Mouse (Mus musculus) hindbrain, embryonic 13.5 days (tissue): ENCODE results near the gene Bcdin3d. TPM values are rescaled to one million over a fixed set of nuclear protein-coding genes. Genes with fewer than 3 reads are reported as not detected.

Source experiments
- ATAC-seq: fragments of 200-750 bp; cut with Nextera tagmentation; 2 replicates; pipeline ENCODE4 v1.8.0; 2017; ENCODE audit warnings: moderate TSS enrichment; ENCODE audit not compliant: low FRiP score
- H3K27ac ChIP-seq: fragments of 300-500 bp; sonication (generic); 2 replicates; pipeline ENCODE4 v1.5.1; 2015; ENCODE audit warnings: inconsistent platforms, mild to moderate bottlenecking, moderate library complexity
- H3K27me3 ChIP-seq: fragments of 300-500 bp; sonication (generic); 2 replicates; pipeline ENCODE4 v1.6.1; 2015; ENCODE audit warnings: mild to moderate bottlenecking, inconsistent platforms
- H3K36me3 ChIP-seq: fragments of 300-500 bp; sonication (generic); 2 replicates; pipeline ENCODE4 v1.6.1; 2015; ENCODE audit warnings: mild to moderate bottlenecking, inconsistent platforms
- H3K4me1 ChIP-seq: fragments of 300-500 bp; sonication (generic); replicated peaks from 2 replicates; pipeline ENCODE4 v1.6.1; 2015; ENCODE audit warnings: inconsistent platforms
- H3K4me2 ChIP-seq: fragments of 300-500 bp; sonication (generic); 2 replicates; pipeline ENCODE4 v1.6.1; 2015; ENCODE audit warnings: inconsistent platforms, mild to moderate bottlenecking, moderate library complexity
- H3K4me3 ChIP-seq: fragments of 300-500 bp; sonication (generic); 2 replicates; pipeline ENCODE4 v1.5.1; 2015; ENCODE audit warnings: mild to moderate bottlenecking, inconsistent platforms
- H3K9ac ChIP-seq: fragments of 300-500 bp; sonication (generic); 2 replicates; pipeline ENCODE4 v1.6.1; 2015; ENCODE audit warnings: mild to moderate bottlenecking, inconsistent platforms
- H3K9me3 ChIP-seq: fragments of 300-500 bp; sonication (generic); 2 replicates; pipeline ENCODE4 v1.6.1; 2016; ENCODE audit warnings: inconsistent platforms
- WGBS: fragments of 180-500 bp; shearing (Covaris S2); methylation state at CpG from one replicate; pipeline ENCODE4 v1.1.7; 2015; 5-methylcytosine and 5-hydroxymethylcytosine counted together
- polyA plus RNA-seq: library from polyadenylated mRNA; unstranded; fragments of >200 nt; fragmentation: Nextera tagmentation; extraction: Ambion mirVana; gene quantifications from 2 replicates; pipeline ENCODE4 v1.2.1, GENCODE M21; 2015

The Bcdin3d gene
- polyA plus RNA-seq, 1 experiment from 2014 or later = 22.6 TPM

DNA sequence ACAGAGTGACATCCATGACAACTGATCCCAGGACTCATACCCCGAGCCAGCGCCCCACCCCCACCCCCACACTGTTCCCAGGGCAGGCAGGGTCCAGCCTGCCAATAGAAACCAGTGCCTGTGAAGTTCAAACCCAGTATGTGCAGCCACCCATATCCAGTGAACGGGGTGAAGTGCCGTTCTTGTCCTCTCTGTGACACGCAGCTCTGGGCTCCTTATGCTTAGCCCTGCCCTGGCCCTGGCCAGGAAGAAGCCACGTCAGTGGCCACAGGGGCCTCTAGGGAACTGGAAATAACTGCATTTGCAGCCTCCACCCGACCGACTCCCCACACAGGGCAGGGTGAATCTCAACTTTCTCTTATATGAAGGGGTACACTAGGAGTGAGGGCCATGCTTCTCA lies 42.6 kb downstream of the Bcdin3d start:
- Histone ChIP-seq H3K9me3 (no peaks in the 10 kb centered on the region), H3K4me3 (no peak overlapping the region), H3K4me1 (peaks cover 38% of the 10 kb centered on the region), H3K27me3 (no peaks in the 10 kb centered on the region), H3K9ac (no peak overlapping the region), H3K27ac (no peak overlapping the region), H3K36me3 (peaks cover 69% of the 10 kb centered on the region), H3K4me2 (no peak overlapping the region)
- WGBS = 77% methylated on average over 8 of the region's 8 CpGs
- no peak for ATAC-seq

DNA sequence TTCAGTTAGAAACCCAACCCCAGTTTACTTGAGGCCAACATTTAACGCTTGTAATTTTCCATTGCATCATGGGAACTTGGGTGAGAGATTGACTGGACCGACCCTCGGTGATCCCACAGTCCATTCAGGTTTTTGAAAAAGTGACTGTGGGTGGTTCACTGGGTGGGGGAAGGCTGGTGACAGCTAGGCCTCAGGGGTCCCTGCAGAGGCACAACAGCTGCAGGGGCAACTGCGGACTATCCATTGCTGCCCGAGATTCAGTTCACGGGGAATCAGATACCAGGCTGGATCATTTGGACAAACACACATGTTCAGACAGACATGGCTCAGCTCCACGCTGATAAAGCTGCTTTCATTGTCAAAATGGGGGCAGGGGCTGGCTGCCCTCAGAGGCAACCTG lies 43.0 kb downstream of the Bcdin3d start:
- 77% methylated on average over 7 of the region's 7 CpGs for WGBS
- peaks cover 33% of the 10 kb centered on the region for H3K4me1 ChIP-seq
- no peaks in the 10 kb centered on the region for H3K9me3 ChIP-seq
- ATAC-seq = no peak
- H3K9ac ChIP-seq = no peak overlapping the region
- peaks cover 73% of the 10 kb centered on the region for H3K36me3 ChIP-seq
- H3K4me3 ChIP-seq = no peak overlapping the region
- H3K27me3 ChIP-seq = no peaks in the 10 kb centered on the region
- no peak overlapping the region for H3K27ac ChIP-seq
- H3K4me2 ChIP-seq = no peak overlapping the region

DNA sequence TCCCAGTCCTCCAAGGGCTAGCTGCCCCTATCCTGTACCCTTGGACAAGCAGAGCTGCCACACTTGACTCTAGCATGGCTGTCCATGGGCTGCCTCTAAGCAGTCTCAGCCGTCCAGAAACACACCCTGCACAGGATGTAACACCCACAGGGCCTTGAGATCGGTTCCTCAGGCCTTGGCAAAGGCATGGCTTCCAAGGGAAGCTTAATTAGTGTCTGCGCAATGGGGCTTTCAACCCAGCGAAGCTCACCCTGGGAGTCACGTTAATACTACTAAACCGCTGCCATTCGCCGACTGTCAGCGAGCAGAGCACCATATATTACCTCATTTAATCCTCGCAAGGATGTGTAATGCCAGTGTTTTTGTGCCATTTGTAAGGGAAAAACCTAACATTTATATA lies 43.5 kb downstream of the Bcdin3d start:
- Histone ChIP-seq H3K27me3 (no peaks in the 10 kb centered on the region), H3K4me2 (no peak overlapping the region), H3K4me1 (peaks cover 29% of the 10 kb centered on the region), H3K36me3 (peaks cover 78% of the 10 kb centered on the region), H3K9me3 (no peaks in the 10 kb centered on the region), H3K4me3 (no peak overlapping the region), H3K9ac (no peak overlapping the region), H3K27ac (no peak overlapping the region)
- WGBS = 86% methylated on average over 10 of the region's 10 CpGs
- ATAC-seq = no peak

DNA sequence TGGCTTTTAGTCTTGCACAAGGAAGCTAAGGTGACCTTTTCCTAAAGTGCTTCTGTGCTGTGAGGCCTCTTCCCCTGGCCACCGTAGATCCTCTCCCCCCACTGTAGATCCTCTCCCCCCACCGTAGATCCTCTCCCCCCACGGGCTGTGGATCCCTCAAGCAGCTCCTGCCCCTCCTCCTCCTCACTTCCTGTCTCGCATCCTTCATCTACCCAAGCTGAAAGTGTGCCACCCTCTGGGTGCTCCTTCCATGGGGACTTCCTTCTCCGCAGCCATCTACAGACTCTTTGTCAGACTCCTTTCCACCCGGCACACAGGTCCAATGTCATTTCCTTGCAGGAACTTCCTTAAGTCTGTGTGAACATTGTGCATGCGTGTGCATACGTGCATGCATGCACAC lies 44.1 kb downstream of the Bcdin3d start:
- Histone ChIP-seq H3K36me3 (peaks cover 84% of the 10 kb centered on the region), H3K4me1 (peaks cover 24% of the 10 kb centered on the region), H3K9me3 (no peaks in the 10 kb centered on the region), H3K9ac (no peak overlapping the region), H3K4me3 (no peak overlapping the region), H3K4me2 (no peak overlapping the region), H3K27me3 (no peaks in the 10 kb centered on the region), H3K27ac (no peak overlapping the region)
- WGBS = 83% methylated on average over 8 of the region's 8 CpGs
- ATAC-seq = no peak

DNA sequence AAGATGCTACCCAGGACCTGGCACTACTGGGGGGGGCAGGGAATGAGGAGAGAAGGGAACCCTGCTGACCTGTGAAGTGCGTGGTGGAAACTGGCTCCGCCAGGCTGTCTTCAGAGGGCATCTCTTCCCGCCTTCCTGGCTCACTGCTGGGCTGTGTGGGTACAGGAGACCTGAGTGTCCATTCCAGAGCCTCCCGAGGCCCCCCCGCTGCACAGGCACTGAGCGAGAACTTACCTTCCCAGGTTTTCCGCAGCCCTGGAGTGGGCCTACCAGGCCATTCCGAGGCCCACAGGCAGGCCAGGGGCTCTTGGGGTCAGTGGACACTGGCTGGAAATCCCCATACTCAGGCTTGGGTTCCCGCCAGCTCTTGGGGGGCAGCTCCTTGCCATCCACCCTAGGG lies 50.6 kb downstream of the Bcdin3d start:
- no peak overlapping the region for H3K4me2 ChIP-seq
- no peaks in the 10 kb centered on the region for H3K9me3 ChIP-seq
- 93% methylated on average over 9 of the region's 9 CpGs for WGBS
- peaks cover 76% of the 10 kb centered on the region for H3K36me3 ChIP-seq
- H3K4me3 ChIP-seq = no peak overlapping the region
- no peak overlapping the region for H3K9ac ChIP-seq
- no peak for ATAC-seq
- no peak overlapping the region for H3K27ac ChIP-seq
- no peaks in the 10 kb centered on the region for H3K27me3 ChIP-seq
- H3K4me1 ChIP-seq = peaks cover 11% of the 10 kb centered on the region

DNA sequence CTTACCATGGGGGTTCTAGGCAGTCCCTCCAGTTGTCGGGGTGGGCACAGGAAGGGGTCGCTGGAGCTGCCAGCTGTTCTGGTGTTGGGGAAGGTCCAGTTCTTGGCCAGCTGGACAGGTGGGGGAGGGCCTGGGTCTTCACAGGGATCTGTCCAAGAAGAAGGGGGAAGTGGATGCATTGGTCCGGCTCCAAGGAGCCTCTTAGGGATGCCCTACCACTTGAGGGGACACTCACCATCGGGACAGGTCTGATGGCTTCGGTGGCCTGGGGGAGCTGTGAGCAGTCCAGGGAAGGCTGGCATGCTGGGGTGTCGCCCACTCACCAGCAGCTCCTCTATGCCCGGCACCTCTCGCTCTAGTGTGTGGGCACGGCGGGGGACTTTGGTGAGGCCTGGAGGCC lies 51.4 kb downstream of the Bcdin3d start:
- WGBS = 99% methylated on average over 10 of the region's 10 CpGs
- Histone ChIP-seq H3K27ac (no peak overlapping the region), H3K36me3 (peaks cover 70% of the 10 kb centered on the region), H3K9me3 (no peaks in the 10 kb centered on the region), H3K4me3 (no peak overlapping the region), H3K4me2 (no peak overlapping the region), H3K4me1 (peaks cover 11% of the 10 kb centered on the region), H3K27me3 (no peaks in the 10 kb centered on the region), H3K9ac (no peak overlapping the region)
- no peak for ATAC-seq

DNA sequence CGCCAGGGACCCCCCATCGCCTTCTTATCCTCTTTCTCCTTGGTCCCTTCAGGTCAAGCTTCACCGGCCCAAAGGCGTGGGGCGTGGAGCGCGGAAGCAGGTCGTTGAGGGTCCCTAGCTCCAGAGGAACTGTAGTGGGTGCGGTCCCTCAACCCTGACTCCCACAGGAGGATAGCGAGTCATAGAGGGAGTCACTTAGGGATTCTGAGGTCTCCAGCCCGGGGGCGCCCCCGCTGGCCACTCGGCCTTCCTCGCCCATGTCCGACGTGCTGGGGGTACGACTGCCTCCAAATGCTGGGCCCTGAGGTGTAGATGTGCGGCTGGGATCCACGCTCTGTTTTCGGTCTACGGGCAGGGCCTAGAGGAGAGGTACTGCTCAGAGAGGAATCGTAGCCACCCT lies 52.0 kb downstream of the Bcdin3d start:
- H3K27me3 ChIP-seq = no peaks in the 10 kb centered on the region
- no peak overlapping the region for H3K9ac ChIP-seq
- 0 out of 2 replicates have a peak overlapping the region, but pooled peaks have one; percentile 19 for H3K27ac ChIP-seq
- no peak overlapping the region for H3K4me2 ChIP-seq
- no peak for ATAC-seq
- peaks cover 64% of the 10 kb centered on the region for H3K36me3 ChIP-seq
- H3K4me3 ChIP-seq = no peak overlapping the region
- peaks cover 11% of the 10 kb centered on the region for H3K4me1 ChIP-seq
- 91% methylated on average over 23 of the region's 23 CpGs for WGBS
- H3K9me3 ChIP-seq = no peaks in the 10 kb centered on the region

DNA sequence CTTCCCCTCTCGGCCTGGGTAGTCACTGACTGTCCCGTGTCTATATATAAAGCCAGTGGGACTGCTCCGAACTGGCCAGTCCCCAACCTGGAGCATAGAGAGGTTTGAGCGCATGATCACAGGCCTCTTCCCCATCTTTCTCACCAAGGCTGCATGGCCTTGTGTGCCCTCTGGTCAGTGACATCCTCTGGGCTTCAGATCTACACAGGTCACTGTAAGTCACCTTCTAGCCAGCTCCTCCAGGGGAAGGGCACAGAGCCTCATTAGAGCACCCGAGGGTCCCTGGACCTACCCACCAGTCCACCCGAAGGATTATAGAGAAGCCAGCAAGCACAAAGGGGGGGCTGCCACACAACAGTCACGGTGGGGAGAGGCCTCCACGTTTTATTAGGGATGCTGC lies 52.9 kb downstream of the Bcdin3d start:
- H3K4me3 ChIP-seq = no peak overlapping the region
- no peak overlapping the region for H3K9ac ChIP-seq
- no peaks in the 10 kb centered on the region for H3K27me3 ChIP-seq
- H3K4me2 ChIP-seq = no peak overlapping the region
- no peaks in the 10 kb centered on the region for H3K9me3 ChIP-seq
- 84% methylated on average over 8 of the region's 8 CpGs for WGBS
- H3K27ac ChIP-seq = peak overlapping the region; percentile 19
- ATAC-seq = no peak
- peaks cover 11% of the 10 kb centered on the region for H3K4me1 ChIP-seq
- H3K36me3 ChIP-seq = peaks cover 56% of the 10 kb centered on the region

DNA sequence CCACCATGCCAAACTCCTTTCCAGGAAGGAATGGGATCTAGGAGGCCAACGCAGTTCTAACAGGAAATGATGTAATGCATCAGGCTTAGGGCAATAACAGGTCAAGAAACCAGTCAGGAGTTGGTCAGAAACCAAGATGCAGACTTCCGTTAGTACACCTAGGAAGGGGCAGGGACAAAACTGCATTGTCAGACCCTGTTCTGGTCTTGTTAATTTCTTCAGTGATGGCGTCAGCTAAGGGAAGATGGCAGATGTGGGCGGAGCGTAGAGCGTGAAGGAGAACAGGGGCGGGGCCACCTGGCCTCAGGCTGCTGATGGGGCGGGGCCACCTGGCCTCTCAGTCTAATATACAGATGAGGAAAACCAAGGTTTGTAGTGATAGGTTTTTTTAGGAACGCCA lies 53.4 kb downstream of the Bcdin3d start:
- Histone ChIP-seq H3K27ac (peak overlapping the region; percentile 70), H3K4me3 (no peak overlapping the region), H3K4me2 (peak overlapping the region; percentile 37; the same call in 1 of the 2 replicates), H3K9me3 (no peaks in the 10 kb centered on the region), H3K27me3 (no peaks in the 10 kb centered on the region), H3K36me3 (peaks cover 50% of the 10 kb centered on the region), H3K9ac (no peak overlapping the region), H3K4me1 (peaks cover 14% of the 10 kb centered on the region)
- ATAC-seq = no peak
- WGBS = 78% methylated on average over 9 of the region's 9 CpGs

DNA sequence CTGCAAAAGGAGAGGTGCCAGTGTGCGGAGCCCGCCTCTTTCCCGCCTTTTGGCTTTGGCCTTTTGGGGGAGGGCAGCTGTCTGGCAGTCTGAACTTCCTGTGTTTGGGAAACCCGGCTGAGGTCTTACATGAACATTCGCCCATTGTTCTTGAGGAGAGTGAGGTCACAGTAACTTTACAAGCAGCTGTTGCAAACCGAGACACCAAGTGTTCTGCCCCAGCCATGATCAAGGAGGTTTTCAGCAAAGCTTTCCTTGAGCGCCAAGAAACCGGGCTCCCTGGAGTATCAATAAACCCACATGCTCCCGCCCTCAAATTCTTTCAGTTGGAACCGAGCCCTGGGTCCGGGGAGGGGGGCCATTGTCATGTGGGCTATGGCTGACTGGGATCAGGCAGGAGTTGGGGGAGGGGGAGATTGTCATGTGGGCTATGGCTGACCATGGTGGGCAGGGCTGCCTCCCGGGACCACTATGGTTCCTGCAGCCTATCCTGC lies 54.0 kb downstream of the Bcdin3d start:
- H3K27me3 ChIP-seq = no peaks in the 10 kb centered on the region
- WGBS = 4% methylated on average over 12 of the region's 12 CpGs
- H3K4me1 ChIP-seq = peaks cover 14% of the 10 kb centered on the region
- peak overlapping the region; percentile 70 for H3K27ac ChIP-seq
- no peaks in the 10 kb centered on the region for H3K9me3 ChIP-seq
- H3K9ac ChIP-seq = no peak overlapping the region
- no peak overlapping the region for H3K4me3 ChIP-seq
- ATAC-seq = peak; percentile 54
- H3K4me2 ChIP-seq = peak overlapping the region; percentile 37
- peaks cover 45% of the 10 kb centered on the region for H3K36me3 ChIP-seq

DNA sequence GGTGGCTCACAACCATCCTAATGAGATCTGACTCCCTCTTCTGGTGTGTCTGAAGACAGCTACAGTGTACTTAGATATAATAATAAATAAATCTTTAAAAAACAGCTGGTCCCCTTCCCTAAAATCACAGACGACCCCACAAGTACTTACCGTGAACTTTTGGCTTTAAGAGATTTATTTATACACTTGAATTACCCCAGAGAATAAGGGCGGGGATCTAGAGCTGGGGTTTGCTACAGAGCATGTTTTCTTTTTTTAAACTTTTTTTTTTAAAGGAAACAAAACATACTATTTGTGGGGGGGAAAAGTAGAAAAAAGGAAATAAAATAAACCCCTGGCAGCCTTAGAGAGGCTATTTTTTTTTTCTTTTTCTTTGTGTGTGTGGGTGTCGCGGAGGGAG lies 54.4 kb downstream of the Bcdin3d start:
- ATAC-seq = no peak
- H3K27me3 ChIP-seq = no peaks in the 10 kb centered on the region
- H3K36me3 ChIP-seq = peaks cover 40% of the 10 kb centered on the region
- no peaks in the 10 kb centered on the region for H3K9me3 ChIP-seq
- peaks cover 14% of the 10 kb centered on the region for H3K4me1 ChIP-seq
- WGBS = 24% methylated on average over 5 of the region's 5 CpGs
- H3K9ac ChIP-seq = no peak overlapping the region
- no peak overlapping the region for H3K4me3 ChIP-seq
- H3K27ac ChIP-seq = peak overlapping the region; percentile 70
- H3K4me2 ChIP-seq = peak overlapping the region; percentile 37; the same call in 1 of the 2 replicates
